Mouse (Mus musculus) embryonic facial prominence, embryonic 11.5 days (tissue): ENCODE data around the gene Pxk. TPM values are rescaled to one million over a fixed set of nuclear protein-coding genes. Genes with fewer than 3 reads are reported as not detected.
"Not testable (repeated sequence)": the region's sequence is repeated elsewhere in the genome, so short reads cannot be mapped to it uniquely, and the experiment has no call there.

ENCODE experiments used
- ATAC-seq: fragments of 200-750 bp; cut with Nextera tagmentation; replicated peaks from 2 replicates; pipeline ENCODE4 v1.8.0; 2017; ENCODE audit warnings: low read depth; ENCODE audit not compliant: insufficient number of reproducible peaks, low FRiP score, low TSS enrichment
- DNase-seq: peaks from one replicate; pipeline ENCODE4 v3.0.0-alpha.2; 2015; ENCODE audit warnings: low spot score
- H3K27ac ChIP-seq: fragments of 300-500 bp; sonication (generic); replicated peaks from 2 replicates; pipeline ENCODE4 v1.5.1; 2014; ENCODE audit warnings: mild to moderate bottlenecking, low read depth, low read length, control low read depth
- H3K27me3 ChIP-seq: fragments of 300-500 bp; sonication (generic); 2 replicates; pipeline ENCODE4 v1.6.1; 2014; ENCODE audit warnings: mild to moderate bottlenecking, low read length, moderate library complexity, mixed read lengths; ENCODE audit not compliant: control insufficient read depth, insufficient read depth
- H3K36me3 ChIP-seq: fragments of 300-500 bp; sonication (generic); replicated peaks from 2 replicates; pipeline ENCODE4 v1.6.1; 2014; ENCODE audit warnings: low read depth, mild to moderate bottlenecking, low read length, moderate library complexity, mixed read lengths; ENCODE audit not compliant: control insufficient read depth, insufficient read depth
- H3K4me1 ChIP-seq: fragments of 300-500 bp; sonication (generic); 2 replicates; pipeline ENCODE4 v1.6.1; 2014; ENCODE audit warnings: low read length, mixed read lengths; ENCODE audit not compliant: control insufficient read depth, insufficient read depth
- H3K4me2 ChIP-seq: fragments of 300-500 bp; sonication (generic); 2 replicates; pipeline ENCODE4 v1.6.1; 2014; ENCODE audit warnings: low read depth, mild to moderate bottlenecking, control low read depth, low read length, moderate library complexity
- H3K4me3 ChIP-seq: fragments of 300-500 bp; sonication (generic); 2 replicates; pipeline ENCODE4 v1.5.1; 2014; ENCODE audit warnings: low read depth, low read length, control low read depth
- H3K9ac ChIP-seq: fragments of 300-500 bp; sonication (generic); replicated peaks from 2 replicates; pipeline ENCODE4 v1.6.1; 2014; ENCODE audit warnings: mild to moderate bottlenecking, control low read depth, low read length
- H3K9me3 ChIP-seq: fragments of 300-500 bp; sonication (generic); replicated peaks from 2 replicates; pipeline ENCODE4 v1.6.1; 2016; ENCODE audit warnings: mild to moderate bottlenecking, low read length, inconsistent platforms, mixed read lengths; ENCODE audit not compliant: control insufficient read depth
- WGBS: fragments of 180-500 bp; shearing (Covaris S2); extraction: QIAGEN DNeasy Blood & Tissue Kit; methylation state at CpG from one replicate; pipeline ENCODE4 v1.1.7; 2014; 5-methylcytosine and 5-hydroxymethylcytosine counted together
- polyA plus RNA-seq: library from polyadenylated mRNA; unstranded; fragments of >200 nt; fragmentation: Nextera tagmentation; extraction: Ambion mirVana; gene quantifications from 2 replicates; pipeline ENCODE4 v1.2.1, GENCODE M21; 2014

The Pxk gene
- polyA plus RNA-seq, 1 experiment from 2014 or later = 23.4 TPM

DNA sequence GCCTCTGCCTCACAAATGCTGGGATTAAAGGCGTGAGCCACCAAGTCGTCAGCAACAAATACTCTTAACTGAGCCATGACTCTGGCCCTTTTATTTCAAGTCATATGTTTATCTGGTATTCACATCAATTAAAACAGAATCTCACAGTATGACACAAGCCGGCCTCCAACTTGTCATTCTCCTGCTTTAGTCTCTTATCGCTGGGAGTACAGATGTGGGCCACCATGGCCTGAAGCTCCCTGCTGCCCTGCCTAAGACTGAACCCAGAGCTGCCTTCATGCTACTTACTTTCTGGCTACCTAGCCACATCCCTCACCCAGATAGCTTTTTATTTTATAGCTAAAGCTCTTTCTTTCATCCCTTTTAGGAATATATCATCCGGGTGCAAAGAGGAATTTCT is 21.4 kb downstream of the Pxk start:
- ATAC-seq (no peak), DNase-seq (no peak)
- no peaks in the 10 kb centered on the region for H3K4me1 ChIP-seq
- H3K4me3 ChIP-seq = no peak overlapping the region
- H3K27ac ChIP-seq = no peak overlapping the region
- no peaks in the 10 kb centered on the region for H3K36me3 ChIP-seq
- no peaks in the 10 kb centered on the region for H3K27me3 ChIP-seq
- no peak overlapping the region for H3K9ac ChIP-seq
- 92% methylated on average over 5 of the region's 5 CpGs for WGBS
- no peaks in the 10 kb centered on the region for H3K9me3 ChIP-seq
- H3K4me2 ChIP-seq = no peak overlapping the region

DNA sequence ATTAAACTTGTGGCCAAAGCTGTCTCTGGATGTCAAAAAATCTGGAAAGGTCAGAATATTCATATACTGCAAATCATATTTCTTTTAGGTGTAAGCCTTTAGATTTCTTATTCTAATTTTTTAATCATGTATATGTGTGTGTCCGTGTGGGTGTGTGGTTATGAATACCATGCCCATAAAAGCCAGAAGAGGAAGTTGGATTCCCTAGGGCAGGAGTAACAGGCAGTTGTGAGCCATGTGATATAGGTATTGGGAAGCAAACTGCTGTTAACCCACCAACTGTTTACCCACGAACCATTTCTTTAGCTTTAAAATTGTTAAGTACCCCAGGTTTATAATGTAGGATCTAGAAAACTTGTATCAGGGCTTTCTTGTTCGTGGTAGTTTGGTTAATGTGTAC is 21.9 kb downstream of the Pxk start:
- Histone ChIP-seq H3K9ac (no peak overlapping the region), H3K4me1 (no peaks in the 10 kb centered on the region), H3K4me3 (no peak overlapping the region), H3K36me3 (no peaks in the 10 kb centered on the region), H3K9me3 (no peaks in the 10 kb centered on the region), H3K27me3 (no peaks in the 10 kb centered on the region), H3K4me2 (no peak overlapping the region), H3K27ac (no peak overlapping the region)
- no peak for DNase-seq
- ATAC-seq = no peak
- WGBS = 82% methylated on average over 3 of the region's 3 CpGs

DNA sequence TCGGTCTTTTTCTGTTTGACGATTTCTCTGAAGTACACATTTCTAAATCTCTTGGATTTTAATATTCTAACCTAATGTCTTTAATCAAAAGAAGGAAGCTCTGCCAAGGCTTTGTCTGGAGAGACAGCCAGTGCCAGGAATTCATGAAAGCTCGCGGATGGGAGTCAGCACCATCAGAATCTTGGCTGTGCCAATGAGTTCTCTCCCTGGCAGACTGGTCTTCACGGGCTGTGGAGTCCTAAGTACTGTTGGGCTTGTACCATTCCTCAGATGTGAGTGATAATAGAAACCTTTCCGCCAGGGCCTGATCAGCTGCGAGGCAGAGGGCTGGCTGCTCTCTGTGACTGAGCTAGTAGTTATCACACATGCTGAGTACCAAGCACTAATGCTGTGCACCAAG is 25.1 kb downstream of the Pxk start:
- 91% methylated on average over 7 of the region's 7 CpGs for WGBS

DNA sequence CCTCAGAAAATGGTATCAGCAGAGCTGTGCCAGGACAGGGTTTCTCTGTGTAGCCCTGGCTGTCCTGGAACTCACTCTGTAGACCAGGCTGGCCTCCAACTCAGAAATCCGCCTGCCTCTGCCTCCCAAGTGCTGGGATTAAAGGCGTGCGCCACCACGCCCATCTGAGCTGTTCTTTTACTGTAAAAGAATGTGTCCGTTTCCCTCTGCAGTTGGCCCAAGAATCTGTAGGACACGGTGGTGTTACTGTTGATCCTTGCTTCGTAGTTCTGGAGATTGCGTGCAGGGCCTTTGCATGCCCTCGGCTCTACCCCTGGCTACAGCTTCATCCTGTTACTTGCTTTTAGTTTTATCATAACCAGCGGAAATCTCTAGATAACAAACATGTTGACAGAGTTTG is 25.6 kb downstream of the Pxk start:
- not testable (repeated sequence) for ATAC-seq, H3K9me3 ChIP-seq, H3K27me3 ChIP-seq, H3K4me1 ChIP-seq, H3K4me3 ChIP-seq, DNase-seq, H3K9ac ChIP-seq, H3K36me3 ChIP-seq, H3K4me2 ChIP-seq, H3K27ac ChIP-seq
- 92% methylated on average over 10 of the region's 10 CpGs for WGBS

More for the DNA sequence above, 25.1 kb downstream of the Pxk start:
- DNase-seq = no peak
- no peak overlapping the region for H3K27ac ChIP-seq
- H3K27me3 ChIP-seq = no peaks in the 10 kb centered on the region
- H3K4me3 ChIP-seq = no peak overlapping the region
- no peak overlapping the region for H3K9ac ChIP-seq
- ATAC-seq = no peak
- no peak overlapping the region for H3K4me2 ChIP-seq
- no peaks in the 10 kb centered on the region for H3K9me3 ChIP-seq
- no peaks in the 10 kb centered on the region for H3K36me3 ChIP-seq
- no peaks in the 10 kb centered on the region for H3K4me1 ChIP-seq

DNA sequence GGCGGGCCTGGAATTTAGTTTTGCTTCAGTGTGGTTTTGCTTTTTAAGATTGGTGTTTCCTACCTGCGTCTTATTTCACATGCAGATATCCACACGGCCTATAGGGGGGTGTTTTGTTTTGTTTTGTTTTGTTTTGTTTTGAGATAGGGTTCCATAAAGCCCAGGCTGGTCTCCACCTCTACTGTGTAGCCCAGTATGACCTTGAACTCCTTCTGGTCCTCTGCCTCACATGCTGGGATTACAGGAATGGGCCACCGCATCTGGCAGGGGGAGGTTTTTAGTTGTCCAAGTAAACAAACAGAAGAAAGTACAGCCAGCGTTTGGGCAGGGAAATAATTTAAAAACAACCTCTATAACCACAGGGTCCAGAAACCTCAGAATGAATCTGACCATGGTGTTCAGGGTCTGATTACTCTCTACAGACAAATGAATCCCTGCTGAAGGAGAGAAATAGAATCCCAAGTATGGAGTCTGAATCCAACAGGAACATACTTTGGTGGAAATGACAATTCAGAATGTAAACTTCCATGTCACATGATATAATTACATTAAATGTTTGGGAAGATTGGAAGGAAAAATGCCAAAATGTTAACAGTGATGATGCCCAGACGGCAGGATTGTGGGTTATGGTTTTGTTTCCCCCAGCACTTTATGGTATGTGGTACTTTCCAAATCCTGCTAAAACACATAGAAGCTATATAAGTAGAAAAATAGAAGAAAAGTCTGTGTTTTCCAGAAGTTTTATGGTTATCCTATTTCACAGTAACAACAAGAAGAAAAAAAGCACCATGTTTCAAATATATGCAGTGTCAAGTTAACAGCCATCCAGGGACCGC is 26.3 kb downstream of the Pxk start:
- H3K4me2 ChIP-seq = no peak overlapping the region
- no peaks in the 10 kb centered on the region for H3K36me3 ChIP-seq
- WGBS = 74% methylated on average over 7 of the region's 7 CpGs
- H3K4me3 ChIP-seq = no peak overlapping the region
- no peak overlapping the region for H3K27ac ChIP-seq
- no peaks in the 10 kb centered on the region for H3K4me1 ChIP-seq
- no peaks in the 10 kb centered on the region for H3K27me3 ChIP-seq
- ATAC-seq (no peak), DNase-seq (no peak)
- no peak overlapping the region for H3K9ac ChIP-seq
- H3K9me3 ChIP-seq = no peaks in the 10 kb centered on the region

DNA sequence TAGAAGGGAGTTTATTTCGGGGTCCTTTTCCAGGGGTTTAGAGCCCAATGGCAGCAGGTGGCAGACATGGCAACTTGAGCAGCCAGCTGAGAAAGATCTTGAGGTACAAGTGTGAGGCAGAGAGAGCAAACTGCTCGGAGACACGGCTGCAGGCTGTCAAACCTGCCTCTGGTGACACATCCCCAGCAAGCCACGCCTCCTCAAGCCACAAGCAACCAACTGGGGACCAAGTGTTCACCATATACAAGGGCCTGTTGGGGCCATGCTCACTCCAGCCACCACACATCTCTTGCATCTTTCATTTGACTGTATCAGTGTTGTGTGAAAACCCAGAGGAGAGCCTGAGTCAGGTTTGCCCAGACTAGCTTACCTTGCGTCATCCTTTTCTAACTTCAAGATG is 30.0 kb downstream of the Pxk start:
- ATAC-seq (no peak), DNase-seq (no peak)
- Histone ChIP-seq H3K4me3 (no peak overlapping the region), H3K4me2 (no peak overlapping the region), H3K9me3 (no peaks in the 10 kb centered on the region), H3K36me3 (no peaks in the 10 kb centered on the region), H3K4me1 (no peaks in the 10 kb centered on the region), H3K9ac (no peak overlapping the region), H3K27ac (no peak overlapping the region), H3K27me3 (no peaks in the 10 kb centered on the region)
- 70% methylated on average over 5 of the region's 5 CpGs for WGBS

DNA sequence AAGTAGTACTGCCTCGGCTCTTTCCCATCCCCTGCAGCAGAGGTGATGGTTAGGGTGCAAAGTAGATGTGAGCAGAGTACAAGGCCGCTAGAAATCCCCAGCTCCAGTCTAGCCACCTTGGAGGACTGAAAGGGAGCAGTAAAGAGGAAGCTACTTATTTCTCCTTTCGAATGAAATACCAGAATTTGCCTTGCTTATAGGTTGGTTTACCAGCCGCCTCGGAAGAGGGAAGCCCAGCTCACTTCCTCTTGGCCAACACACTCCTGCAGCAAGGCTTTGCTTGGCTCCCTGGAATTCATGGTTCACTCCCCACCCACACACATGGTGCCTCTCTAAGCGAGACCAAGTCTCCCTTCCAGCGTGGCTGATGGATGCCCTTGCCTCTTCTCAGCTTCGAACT is 34.8 kb downstream of the Pxk start:
- Histone ChIP-seq H3K27ac (no peak overlapping the region), H3K4me2 (no peak overlapping the region)
- no peak for ATAC-seq

DNA sequence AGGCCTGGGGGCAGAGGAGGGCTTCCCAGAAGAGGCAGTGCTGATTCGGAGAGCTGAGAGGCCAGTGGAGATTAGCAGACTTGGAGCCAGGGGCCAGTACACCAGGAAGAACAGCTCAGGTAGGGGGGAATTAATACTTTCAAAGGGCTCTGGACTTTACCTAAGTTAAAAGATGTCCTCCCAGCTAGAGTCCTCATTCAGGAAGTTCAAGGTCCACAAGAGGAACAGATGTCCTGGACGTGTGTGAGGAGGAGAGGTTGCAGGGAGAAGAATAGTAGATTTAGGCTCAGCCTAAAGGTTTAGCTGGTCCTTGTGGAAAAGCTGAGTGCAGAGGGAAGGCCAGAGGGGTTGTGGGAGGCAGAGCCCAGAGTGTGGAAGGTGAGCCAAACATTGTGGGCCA is 36.2 kb downstream of the Pxk start:
- no peak for DNase-seq
- Histone ChIP-seq H3K36me3 (no peaks in the 10 kb centered on the region), H3K4me3 (no peak overlapping the region), H3K9me3 (no peaks in the 10 kb centered on the region), H3K4me1 (no peaks in the 10 kb centered on the region), H3K9ac (no peak overlapping the region), H3K27me3 (no peaks in the 10 kb centered on the region), H3K4me2 (no peak overlapping the region), H3K27ac (no peak overlapping the region)
- no peak for ATAC-seq
- 57% methylated on average over 2 of the region's 2 CpGs for WGBS

More for the DNA sequence above, 34.8 kb downstream of the Pxk start:
- WGBS = 83% methylated on average over 8 of the region's 8 CpGs
- DNase-seq = no peak
- no peak overlapping the region for H3K9ac ChIP-seq
- H3K4me3 ChIP-seq = no peak overlapping the region
- no peaks in the 10 kb centered on the region for H3K27me3 ChIP-seq
- H3K9me3 ChIP-seq = no peaks in the 10 kb centered on the region
- H3K4me1 ChIP-seq = no peaks in the 10 kb centered on the region
- H3K36me3 ChIP-seq = no peaks in the 10 kb centered on the region
